Mouse (Mus musculus): ENCODE results near the gene Cnrip1.

Gene Cnrip1

GRCm38 (mm10) chr11:17107359-17107758 lies 56.0 kb downstream of the Cnrip1 start:
- no peak for DNase-seq (ENCODE audit: extremely low spot score)

- DNase-seq (ENCODE audit: extremely low spot score) = no peak
Observed at GRCm38 (mm10) chr11:17112419-17113090, 61.2 kb downstream of the Cnrip1 start.

- DNase-seq (ENCODE audit: extremely low spot score) = no peak
Observed at GRCm38 (mm10) chr11:17126418-17126817, 75.0 kb downstream of the Cnrip1 start.

Measured in embryo, embryonic 9.5 days (tissue).